Mouse (Mus musculus): ENCODE data around the gene Sdc1.

DNA sequence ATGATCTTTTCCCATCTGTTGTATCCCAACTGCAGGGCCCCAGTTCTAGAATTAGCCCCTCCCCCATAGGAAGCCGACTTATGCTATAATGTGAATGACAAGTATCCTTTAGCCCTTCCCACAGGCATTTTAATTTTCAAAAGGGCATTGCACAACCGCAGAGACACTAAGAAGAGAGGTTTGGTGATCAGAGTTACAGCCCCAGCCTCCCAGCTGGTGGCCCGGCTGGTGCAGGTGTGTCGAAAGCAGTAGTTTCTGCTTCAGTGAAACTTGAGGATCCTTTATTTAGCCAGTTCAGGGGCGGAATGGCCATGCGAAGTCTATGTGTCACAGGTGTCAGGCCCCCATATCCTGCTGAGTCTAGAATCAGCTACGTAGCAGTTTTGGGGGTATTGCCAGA, 10.0 kb downstream of the Sdc1 start:
- TF ChIP-seq CTCF (IDR thresholded peaks at IDR 0.05) (no peak), EP300 (IDR thresholded peaks at IDR 0.05; ENCODE audit: insufficient read depth, low read depth, low read length) (no peak)
